Mouse (Mus musculus) E14TG2a.4 (cell line): ENCODE results near the gene Agpat2.

Experiments used
- CTCF ChIP-seq: conservative IDR thresholded peaks from 2 replicates; pipeline ENCODE4 v1.5.1; 2014; ENCODE audit warnings: low read length
- NANOG ChIP-seq: IDR thresholded peaks from 2 replicates; pipeline ENCODE4 v1.6.1; 2014; ENCODE audit warnings: borderline replicate concordance, low read length, mixed read lengths
- POU5F1 ChIP-seq: IDR thresholded peaks from 2 replicates; pipeline ENCODE4 v1.6.1; 2014; ENCODE audit warnings: low read length, borderline replicate concordance

- TF ChIP-seq CTCF, result no peak
- no peak for TF ChIP-seq NANOG
- TF ChIP-seq POU5F1, result no peak
These were observed 13.3 kb downstream of the Agpat2 start for GRCm38 (mm10) chr2:26590962-26591361.
